Mouse (Mus musculus) B cell, adult (primary cell): Measurements from ENCODE around the gene Smyd4. TPM values are rescaled to one million over a fixed set of nuclear protein-coding genes. Genes with fewer than 3 reads are reported as not detected.

ENCODE experiments used
- total RNA-seq: library from RNA; stranded (reverse); gene quantifications from 4 replicates; pipeline ENCODE4 v1.2.4, GENCODE M21; 2023; ENCODE audit not compliant: inconsistent age

The Smyd4 gene
- total RNA-seq = 10.9 to 13.5 TPM (median 12.4 TPM) in 4 replicates

GRCm38 (mm10) chr11:75348199-75348889 lies at the start of gene Smyd4, which contains the start of gene Rpa1:
Gene Smyd4, plus strand, starts transcription at chr11:75348433.
Gene Rpa1, minus strand, starts transcription at chr11:75348324.

DNA sequence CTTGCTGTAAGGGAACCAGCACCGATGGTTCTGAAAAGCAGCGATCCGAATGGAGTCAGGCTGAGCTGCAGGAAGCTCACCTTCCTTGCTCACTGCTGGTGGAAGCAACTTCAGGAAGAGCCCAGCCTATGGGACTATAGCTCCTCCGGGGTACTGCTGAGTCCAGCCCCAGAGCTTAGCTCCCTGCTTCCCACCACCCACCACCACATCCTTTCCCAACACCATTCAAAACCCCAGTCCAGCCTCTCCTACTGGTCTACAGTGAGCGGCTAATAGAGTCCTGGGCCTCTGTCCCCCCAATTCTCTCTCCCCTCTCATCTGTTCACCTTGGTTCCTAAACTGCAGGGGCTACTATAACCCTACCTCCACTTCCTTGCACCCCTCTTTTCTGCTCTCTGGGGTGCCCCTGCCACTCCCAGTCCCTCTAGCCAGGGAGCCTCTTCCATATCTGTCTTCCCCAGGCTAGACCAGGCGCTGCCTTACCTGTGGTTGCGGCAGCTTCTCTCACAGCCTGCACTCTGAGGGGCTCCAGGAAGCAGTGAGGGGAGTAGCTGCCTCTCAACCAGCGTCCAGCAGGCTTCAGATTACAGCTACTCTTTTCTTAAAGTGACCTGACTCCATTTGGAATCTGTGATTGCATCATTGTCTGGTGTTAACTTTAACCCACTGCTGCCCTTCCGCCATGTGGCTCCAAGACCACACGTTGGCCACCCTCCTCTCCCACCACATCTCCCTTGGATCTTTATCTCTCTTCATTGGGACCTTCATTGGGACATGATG lies 74.0 kb downstream of the Smyd4 start, which contains the start of gene Serpinf1:
TSS of gene Serpinf1 (minus strand) at position 689 of the 780 bp plus-strand sequence.

DNA sequence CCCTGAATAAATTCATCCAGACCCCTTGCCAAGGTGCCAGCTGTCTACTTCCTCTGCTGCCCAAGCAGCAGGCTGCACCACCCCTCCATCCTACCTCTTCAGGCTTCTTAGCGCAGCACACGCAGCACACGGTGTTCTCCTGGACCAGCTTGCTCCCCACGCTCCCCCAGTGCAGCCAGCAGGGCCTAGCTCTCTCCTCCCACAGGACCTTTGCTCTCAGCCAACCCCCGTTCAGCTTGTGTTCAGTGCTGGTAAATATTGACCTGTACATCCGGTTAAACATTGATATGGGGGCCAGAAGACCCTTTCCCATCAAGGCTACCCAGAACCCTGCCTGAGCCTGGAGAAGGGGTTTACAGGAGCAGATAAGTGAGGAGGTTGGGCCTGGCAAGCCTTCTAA lies 91.1 kb downstream of the Smyd4 start, which contains the start of gene Serpinf2:
TSS of gene Serpinf2 (minus strand) at position 229 of the 400 bp plus-strand sequence.

DNA sequence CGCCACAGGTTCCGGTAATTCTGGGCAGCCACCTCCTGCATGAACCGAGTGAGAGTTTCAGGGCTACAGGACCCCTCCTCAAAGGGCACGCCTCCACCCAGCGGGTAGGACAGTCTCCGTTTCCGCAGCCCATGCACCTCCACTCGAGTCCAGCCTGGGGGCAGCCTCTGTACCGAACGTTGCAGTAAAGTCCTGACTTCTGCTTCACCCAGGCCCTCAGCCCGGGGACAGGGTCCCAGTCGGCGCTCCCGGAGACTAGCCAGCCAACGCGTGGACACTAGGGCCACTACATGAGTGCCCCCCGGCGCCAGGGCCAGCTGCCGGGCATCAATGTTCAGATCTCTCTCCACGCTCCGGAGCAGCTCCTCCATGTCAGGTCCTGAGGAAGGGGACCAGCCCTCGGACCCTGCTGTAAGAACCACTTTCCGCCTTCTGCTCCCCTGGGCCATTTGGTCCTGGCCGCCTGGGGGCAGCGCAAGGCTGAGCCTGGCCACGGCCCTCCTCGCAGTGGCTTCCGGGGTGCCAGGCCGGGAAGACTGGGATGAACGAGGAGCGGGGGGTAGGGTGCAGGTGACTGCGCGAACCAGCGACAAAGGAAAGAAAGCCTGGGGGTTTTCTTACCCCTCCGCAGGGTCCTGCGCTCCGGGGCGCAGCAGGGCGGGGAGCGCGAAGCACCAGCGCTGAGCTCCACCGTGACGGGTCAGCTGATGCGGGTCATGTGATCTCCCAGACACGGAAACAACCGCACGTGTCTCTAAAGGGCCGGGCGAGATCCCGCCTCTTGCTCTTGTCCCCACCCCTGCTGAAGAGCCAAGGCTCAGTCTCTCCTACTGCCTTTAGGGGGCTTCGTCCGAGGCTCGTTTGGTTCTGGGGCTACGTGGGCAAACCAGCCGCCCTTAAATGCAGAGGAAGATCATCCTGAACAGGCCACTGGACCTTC lies 106.0 kb downstream of the Smyd4 start, which contains the start of gene Wdr81:
TSS of gene Wdr81 (minus strand) at position 727 of the 940 bp plus-strand sequence.

Other genes with a start within 250 kb of the Smyd4 start
- gene Hic1, start 178.9 kb upstream of the Smyd4 start, total RNA-seq = 3.1 to 8.2 TPM (median 5.4 TPM) in 4 replicates
- gene Ovca2, start 169.6 kb upstream of the Smyd4 start, total RNA-seq = 17.3 to 20.9 TPM (median 17.7 TPM) in 4 replicates
- 26.6 to 29.2 TPM (median 27.2 TPM) in 4 replicates for gene Dph1, start 157.2 kb upstream of the Smyd4 start, total RNA-seq
- gene Rtn4rl1, start 154.7 kb upstream of the Smyd4 start, total RNA-seq = 0.57 to 1.1 TPM (median 0.79 TPM) in 4 replicates
- gene Rpa1, start 109 bp upstream of the Smyd4 start, total RNA-seq = 96.0 to 124 TPM (median 109 TPM) in 4 replicates
- 0.72 to 1.8 TPM (median 1.3 TPM) in 3 of 4 replicates, not detected in the other for gene Serpinf1, start 74.3 kb downstream of the Smyd4 start, total RNA-seq
- gene Serpinf2, start 91.2 kb downstream of the Smyd4 start, total RNA-seq = 0.26 to 0.63 TPM (median 0.33 TPM) in 4 replicates
- gene Wdr81, start 106.3 kb downstream of the Smyd4 start, total RNA-seq = 44.4 to 54.6 TPM (median 46.7 TPM) in 4 replicates
- 1.6 to 3.9 TPM (median 2.8 TPM) in 4 replicates for gene Tlcd2, start 113.3 kb downstream of the Smyd4 start, total RNA-seq
- 222 to 234 TPM (median 231 TPM) in 4 replicates for gene Prpf8, start 138.4 kb downstream of the Smyd4 start, total RNA-seq
- 0.69 TPM in 1 of 4 replicates, not detected in the others for gene Rilp, start 161.7 kb downstream of the Smyd4 start, total RNA-seq
- 0.19 TPM in 1 of 4 replicates, not detected in the others for gene Scarf1, start 165.1 kb downstream of the Smyd4 start, total RNA-seq
- gene Slc43a2, start 183.3 kb downstream of the Smyd4 start, total RNA-seq = 38.1 to 64.2 TPM (median 49.5 TPM) in 4 replicates
- gene Pitpna, start 239.7 kb downstream of the Smyd4 start, total RNA-seq = 213 to 240 TPM (median 228 TPM) in 4 replicates